Mouse (Mus musculus) lung, postnatal 0 days (tissue): ENCODE measurements around the gene Slain1.

ENCODE experiments used
- CTCF ChIP-seq: IDR thresholded peaks from 2 replicates; pipeline ENCODE4 v1.5.1; 2016; ENCODE audit warnings: antibody characterized with exemption, mild to moderate bottlenecking
- EP300 ChIP-seq: IDR thresholded peaks from 2 replicates; pipeline ENCODE4 v1.6.1; 2016; ENCODE audit warnings: antibody characterized with exemption, mild to moderate bottlenecking, control low read depth

DNA sequence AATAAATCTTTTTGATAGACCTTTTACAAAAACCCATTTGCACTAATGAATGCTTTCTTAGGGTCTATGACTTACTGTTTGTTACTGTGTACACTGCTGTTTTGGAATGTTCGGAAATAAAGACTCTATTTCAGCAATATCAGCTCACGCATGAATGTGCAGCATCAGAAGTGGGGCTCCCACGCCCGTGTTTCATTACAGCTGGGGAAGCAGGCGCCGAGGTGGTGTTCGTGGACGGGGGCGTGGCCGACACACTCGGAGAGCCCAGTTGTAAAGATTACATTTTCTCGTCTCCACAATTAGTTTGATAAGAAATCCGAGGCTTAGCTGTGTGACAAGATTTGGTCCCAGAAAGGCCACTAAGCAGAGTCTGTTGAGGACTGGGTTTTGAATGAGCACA, 54.7 kb downstream of the Slain1 start:
- no peak for TF ChIP-seq CTCF
- no peak for TF ChIP-seq EP300
